7 mouse cellular contexts compared by ENCODE assay signal in genomic region chr11:113810638-113811545, GRCm38 (mm10). TPM values are rescaled to one million over a fixed set of nuclear protein-coding genes. Genes with fewer than 3 reads are reported as not detected.
A peak's percentile ranks its signal among the peaks of the same experiment; 100 is the strongest.
DNase-seq lines count a peak whose midpoint lies in the region; ATAC-seq and TF ChIP-seq lines count a peak whose summit lies in the region.

No protein-coding gene starts in this region.

- DNase-seq in adipocyte (ENCODE audit: low spot score) = peak; percentile 93
- DNase-seq in gastrocnemius, postnatal 10 days = peak; percentile 82
- DNase-seq in left cerebral cortex, adult 9 months (ENCODE audit: low spot score in 2 of 2) = peak; percentile 59 to 90
- peak; percentile 84 for DNase-seq in midbrain, embryonic 10.5 days (ENCODE audit: low spot score)
- DNase-seq in skeletal muscle tissue, adult 2 months (ENCODE audit: low read depth, low spot score) = peak; percentile 66

- no peaks in the 10 kb centered on the region for H3K4me1 ChIP-seq in cortical plate, adult 2 months (ENCODE audit: control insufficient read depth, insufficient read depth, low read length)
- peaks cover 36% of the 10 kb centered on the region for H3K4me1 ChIP-seq in midbrain, embryonic 10.5 days

- H3K36me3 ChIP-seq in midbrain, embryonic 10.5 days = no peaks in the 10 kb centered on the region

- H3K4me3 ChIP-seq in cortical plate, adult 2 months (ENCODE audit: insufficient read depth, low read length) = no peak overlapping the region
- H3K4me3 ChIP-seq in midbrain, embryonic 10.5 days = no peak overlapping the region

- no peak overlapping the region for H3K27ac ChIP-seq in cortical plate, adult 2 months (ENCODE audit: insufficient read depth, low read length)
- peak overlapping the region; percentile 73 for H3K27ac ChIP-seq in midbrain, embryonic 10.5 days (replicated peaks)

- WGBS in midbrain, embryonic 10.5 days = 57% methylated on average over 24 of the region's 24 CpGs

- peak; percentile 98 for TF ChIP-seq CTCF in cortical plate, adult 2 months (IDR thresholded peaks at IDR 0.05; ENCODE audit: extremely low read depth, insufficient read depth, low read length)

- H3K9me3 ChIP-seq in midbrain, embryonic 10.5 days (replicated peaks) = no peaks in the 10 kb centered on the region

- no peak for TF ChIP-seq POLR2A in cortical plate, adult 2 months (IDR thresholded peaks at IDR 0.05; ENCODE audit: extremely low read depth, insufficient read depth, low read length)

- H3K27me3 ChIP-seq in midbrain, embryonic 10.5 days (ENCODE audit: low read depth, poor library complexity, severe bottlenecking) = peaks cover 20% of the 10 kb centered on the region

- ATAC-seq in inflammation-experienced regulatory T-cells, adult 6 months = peak; percentile 52

RNA-seq across cellular contexts. Expression of gene Cdc42ep4, which starts 59.2 kb away (rescaled TPM):
- polyA plus RNA-seq in cortical plate, adult 2 months (2012; rRNA removed) = 24.3 and 24.7 TPM in 2 replicates
- 10 to 100 TPM; 19.1 to 22.0 TPM for total RNA-seq in gastrocnemius, postnatal 10 days (2021)
- polyA plus RNA-seq in inflammation-experienced regulatory T-cells, adult 6 months (2017; shearing (Covaris generic)) = 1 to 10 TPM; 1.2 to 2.9 (median 1.5) TPM
- polyA plus RNA-seq in midbrain, embryonic 10.5 days (2016; fragmentation: Nextera tagmentation; extraction: Ambion mirVana) = 91.4 and 105 TPM in 2 replicates
